Mouse (Mus musculus) ovary, postnatal 10 days (tissue): ENCODE results near the gene Pxdc1.

Experiments
- DNase-seq: peaks from one replicate; pipeline ENCODE4 v3.0.0; 2022; ENCODE audit warnings: low spot score

Gene Pxdc1

DNA sequence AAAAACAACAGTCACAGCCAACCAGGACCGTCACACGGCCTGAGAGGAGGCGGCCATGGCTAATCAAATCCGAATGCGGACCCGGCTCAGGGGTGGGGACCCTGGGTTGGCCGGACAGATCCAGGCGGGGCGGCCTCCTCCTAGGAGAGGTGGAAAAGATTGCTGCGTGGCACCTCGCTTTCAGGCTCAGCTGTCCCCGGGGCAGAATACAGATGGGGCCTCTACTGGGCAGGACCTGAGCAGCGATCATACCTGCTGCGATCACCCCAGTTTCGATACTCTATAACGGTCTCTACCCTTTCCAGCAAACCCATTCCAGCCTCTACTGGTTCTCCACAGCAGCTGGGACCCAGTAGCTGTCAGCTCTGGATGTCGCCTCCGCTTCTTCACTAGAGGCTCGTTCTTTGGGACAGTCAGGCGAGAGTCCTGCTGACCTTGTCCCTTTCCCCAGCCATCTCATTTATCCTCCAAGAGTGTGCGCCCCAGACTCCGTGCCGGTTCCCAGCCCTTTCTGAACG, 1.8 kb downstream of the Pxdc1 start:
- DNase-seq: no peak

DNA sequence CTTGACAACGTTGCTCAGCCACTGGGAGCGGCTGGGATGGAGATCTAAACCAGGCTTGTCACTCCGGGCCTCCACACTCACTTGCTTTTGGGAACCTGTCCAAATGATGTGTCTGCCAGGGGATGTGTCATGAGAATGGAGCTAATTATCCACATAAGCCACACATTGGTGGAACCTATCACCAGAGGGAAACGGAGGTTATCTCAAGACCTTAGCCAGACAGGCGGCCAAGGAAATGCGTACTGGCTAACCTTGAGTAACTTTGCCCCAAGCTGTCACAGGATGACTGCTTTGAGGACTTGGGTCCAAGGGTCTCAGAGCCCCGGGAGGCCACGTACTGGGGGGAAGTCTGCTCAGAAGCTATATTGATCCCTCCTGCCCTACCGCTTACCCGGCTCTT, 2.3 kb downstream of the Pxdc1 start:
- DNase-seq: no peak

DNA sequence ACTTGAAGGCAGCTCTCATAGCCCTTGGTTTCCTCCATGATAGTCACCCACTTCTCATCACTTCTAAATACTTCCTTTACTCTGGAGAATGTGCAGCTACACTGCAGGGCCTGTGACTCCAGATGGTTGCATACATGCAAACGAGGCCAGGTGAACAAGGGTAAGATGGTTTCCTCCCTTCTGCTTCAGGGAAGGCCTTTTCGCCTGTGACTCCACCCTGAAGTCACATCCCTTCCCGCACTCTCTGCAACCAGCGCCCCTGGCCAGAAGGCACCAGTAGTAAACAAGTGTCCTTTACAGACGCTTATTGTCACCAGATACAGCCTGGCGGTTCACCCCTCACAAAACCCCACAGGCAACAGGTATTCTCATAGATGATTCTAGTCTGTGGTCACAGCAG, 2.9 kb downstream of the Pxdc1 start:
- DNase-seq: no peak

DNA sequence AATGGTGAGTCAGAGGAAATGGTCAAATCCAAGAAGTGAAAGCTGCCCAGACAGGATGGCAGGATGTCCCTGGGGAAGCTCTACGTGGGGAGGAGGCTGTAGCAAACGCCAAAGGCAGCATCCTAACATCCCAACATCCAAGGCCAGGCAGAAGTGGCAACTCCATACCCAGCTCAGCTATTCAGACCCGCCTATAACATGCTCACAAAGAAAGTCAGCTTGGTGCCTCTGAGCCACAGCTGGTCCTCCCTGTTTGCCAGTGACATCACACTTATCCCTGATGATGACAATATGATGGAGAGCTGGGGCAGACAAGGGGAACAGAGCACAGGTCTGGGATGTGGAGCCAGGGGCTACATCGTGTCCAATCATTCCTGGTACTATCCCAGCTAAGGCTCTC, 5.5 kb downstream of the Pxdc1 start:
- DNase-seq: no peak

DNA sequence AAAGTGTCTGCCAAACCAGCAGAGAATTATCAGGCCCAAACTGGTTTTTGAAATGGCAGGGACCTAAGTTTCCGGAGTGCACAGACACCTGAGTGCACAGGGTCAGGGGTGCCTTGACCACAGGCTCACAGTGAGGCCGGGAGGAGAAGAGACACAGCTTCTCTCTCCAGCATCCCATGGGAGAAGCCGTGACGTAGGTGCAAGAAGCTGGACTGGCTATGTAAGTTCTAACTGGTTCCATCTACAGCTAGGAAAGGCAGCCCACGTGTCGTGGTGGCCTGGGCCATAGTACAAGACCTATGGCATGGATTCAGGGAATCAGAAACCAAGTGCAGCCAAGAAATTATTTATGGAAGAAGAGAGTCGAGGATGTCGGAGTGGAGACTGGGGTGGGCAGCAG, 6.1 kb downstream of the Pxdc1 start:
- DNase-seq: no peak

DNA sequence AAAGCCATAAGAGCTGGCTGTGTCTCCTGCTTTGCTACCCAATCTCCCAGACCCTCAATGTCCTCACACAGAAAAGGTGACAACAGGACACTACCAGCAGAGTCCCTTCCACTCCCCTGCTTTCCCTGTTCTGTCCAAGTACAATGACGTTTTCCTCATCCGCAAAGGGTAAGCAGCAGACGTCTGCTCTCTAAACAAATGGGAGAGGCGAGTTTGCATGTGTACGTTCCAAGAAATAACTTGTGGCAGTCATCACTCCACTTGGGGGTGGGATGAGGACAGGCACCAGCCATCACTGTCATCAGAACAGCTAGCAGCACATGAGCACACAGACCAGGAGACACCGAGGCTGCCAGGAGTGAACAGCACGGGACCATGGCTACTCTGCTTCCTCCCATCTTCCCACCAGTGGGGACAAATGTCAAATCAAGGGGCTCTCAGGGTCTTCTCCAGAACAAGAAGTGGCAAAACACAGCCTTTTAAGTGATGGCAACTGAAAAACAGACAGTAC, 7.0 kb downstream of the Pxdc1 start:
- no peak for DNase-seq

DNA sequence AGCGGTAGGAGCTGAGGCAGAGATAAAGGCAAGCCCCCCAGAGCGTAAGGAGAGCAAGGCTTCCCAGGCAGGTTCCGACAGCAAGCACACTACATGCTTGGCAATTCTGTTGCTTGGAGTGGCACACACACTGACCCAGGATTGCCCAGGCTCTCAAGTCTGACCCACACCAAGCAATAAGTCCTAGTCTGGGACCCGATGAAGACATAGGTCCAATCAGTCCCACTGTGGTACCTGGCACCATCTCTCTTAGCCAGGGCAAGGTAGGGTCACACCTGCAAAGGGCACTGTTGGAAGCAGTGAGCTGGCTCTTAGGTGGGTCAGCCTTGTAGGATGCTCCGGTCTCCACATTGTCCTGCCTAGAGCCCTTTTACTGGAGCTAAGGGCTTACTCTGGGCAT, 7.8 kb downstream of the Pxdc1 start:
- DNase-seq: no peak

DNA sequence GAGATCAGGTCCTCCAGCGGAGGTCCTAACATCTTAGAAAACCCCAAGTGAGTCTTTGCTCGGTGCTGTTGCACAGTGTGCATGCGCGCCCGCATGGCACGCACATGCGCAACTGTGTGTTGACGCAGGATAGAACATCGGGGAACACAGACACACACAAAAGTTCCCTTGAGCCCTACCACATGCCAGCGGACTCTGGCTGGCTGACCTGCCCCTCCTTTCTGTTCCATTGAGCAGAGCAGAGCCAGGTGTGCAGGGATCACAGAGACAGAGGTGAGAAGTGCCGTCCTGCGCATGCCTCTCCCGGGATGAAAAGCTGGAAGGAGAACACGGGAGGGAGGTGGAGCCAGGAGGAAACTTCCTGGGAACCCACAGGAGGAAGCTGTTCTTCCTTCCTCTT, 8.9 kb downstream of the Pxdc1 start:
- no peak for DNase-seq

DNA sequence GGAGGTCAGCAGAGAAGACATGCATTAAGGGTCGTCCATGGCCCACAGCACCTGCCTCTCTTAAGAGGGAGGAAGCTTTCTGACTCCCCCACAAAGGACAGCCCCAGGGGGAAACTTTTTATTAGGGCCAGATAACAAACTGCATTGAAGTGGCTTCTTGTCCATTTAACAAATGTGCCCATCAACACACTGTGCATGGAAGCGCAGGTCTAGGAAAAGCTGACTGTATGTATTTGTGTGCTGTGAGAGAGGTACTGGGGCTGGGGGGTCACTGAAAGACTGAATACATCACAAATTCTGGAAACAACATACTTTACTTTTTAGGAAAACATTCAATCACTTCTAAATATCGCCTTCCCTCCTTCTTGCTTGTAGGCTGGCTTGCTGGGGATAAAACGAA, 9.4 kb downstream of the Pxdc1 start:
- no peak for DNase-seq

DNA sequence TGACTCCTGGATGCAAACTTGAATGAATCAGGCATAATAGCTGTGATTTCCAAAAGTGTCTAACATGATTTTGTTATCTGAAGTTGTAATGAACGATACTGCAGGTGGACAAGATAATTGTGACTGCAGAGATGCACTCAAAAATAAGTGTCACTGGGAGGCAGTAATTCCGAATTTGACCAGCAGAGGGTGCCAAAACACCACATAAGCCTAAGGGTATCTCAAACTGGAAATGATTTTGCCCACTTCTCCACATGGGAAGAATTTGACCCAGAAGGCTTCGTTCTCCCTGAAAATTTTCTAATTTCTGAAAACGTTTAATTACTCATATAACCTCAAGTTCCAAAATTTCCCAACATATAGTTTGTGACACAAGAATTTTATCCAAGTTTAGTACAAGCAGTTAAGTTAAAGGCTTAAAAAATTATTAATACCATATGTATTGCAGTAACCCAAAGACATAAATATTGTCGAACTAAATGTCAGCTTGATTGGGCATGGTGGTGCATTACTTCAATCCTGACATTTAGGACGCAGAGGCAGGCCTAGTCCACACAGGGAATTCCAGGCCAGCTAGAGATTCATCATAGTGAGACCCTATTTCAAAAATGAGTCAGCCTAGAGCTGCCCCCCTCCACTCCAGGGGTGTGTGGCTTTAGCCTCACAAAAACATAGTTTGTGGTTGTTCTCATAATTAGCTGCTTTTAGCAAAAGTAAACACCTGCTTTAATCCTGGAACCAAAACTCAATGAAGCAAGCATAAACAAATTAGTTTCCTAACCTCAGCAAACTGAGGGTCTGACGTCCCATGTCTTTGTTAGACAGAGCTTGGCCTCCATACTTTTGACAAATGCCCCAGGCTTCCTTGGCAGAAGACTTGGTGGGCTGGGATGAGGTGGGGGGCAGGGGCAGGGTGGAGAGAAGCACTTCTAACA, 10.1 kb downstream of the Pxdc1 start:
- peak; percentile 24 for DNase-seq

DNA sequence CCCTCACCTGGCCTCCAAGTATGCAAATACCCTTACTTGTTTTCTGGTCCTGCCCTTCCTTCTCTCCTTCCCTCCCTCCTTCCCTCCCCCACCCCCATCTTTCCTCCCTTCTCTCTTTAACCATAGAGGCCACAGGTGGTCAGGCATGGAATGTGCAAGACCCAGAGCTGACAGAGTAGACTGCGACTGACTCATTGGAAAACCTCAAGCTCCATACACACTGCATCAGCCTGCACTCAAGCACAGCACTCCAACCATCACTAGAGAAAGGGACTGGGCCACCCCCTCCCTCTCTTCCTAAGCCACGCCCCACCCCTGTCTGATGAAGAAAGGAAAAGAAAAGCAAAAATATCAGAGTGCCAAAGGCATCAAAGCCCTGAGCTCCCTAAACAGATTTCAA, 12.2 kb downstream of the Pxdc1 start:
- DNase-seq: no peak

DNA sequence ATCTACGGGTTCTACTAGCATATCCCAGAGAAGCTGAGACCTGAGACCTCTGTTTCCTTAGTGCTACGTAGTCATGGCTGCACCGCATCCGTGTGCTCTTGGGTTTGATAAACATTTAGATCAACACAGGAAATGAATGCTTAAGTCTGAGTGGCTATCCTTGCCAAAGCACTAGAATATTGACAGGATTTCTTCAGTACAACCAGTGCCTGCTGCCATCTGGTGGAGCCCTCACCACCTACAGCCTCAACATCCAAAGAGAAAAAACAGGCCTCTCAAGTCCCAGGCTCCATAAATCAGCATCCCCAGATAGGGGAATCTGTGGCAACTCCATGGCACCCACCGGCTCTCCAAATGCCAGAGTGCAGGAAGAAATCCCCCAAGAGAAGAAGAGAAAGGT, 17.3 kb downstream of the Pxdc1 start:
- no peak for DNase-seq

DNA sequence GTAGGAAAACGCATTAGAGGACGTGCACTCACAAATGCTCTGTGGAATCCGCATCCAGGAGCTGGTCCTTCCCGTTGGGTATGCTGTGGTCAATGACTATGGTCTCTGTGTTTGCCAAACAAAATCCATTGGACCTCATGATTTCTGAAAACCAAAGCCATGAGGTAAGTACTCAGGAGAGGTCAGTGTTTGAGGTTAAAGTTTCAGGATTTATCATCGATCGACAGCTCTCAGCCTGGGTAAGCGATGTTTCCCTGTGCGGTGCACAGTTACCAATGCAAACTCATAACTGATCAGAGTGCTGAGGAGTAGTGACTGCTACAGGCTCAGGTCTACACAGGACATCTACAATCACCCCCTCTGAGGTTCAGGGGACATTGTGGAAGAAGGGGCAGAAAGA, 23.0 kb downstream of the Pxdc1 start:
- DNase-seq: no peak

DNA sequence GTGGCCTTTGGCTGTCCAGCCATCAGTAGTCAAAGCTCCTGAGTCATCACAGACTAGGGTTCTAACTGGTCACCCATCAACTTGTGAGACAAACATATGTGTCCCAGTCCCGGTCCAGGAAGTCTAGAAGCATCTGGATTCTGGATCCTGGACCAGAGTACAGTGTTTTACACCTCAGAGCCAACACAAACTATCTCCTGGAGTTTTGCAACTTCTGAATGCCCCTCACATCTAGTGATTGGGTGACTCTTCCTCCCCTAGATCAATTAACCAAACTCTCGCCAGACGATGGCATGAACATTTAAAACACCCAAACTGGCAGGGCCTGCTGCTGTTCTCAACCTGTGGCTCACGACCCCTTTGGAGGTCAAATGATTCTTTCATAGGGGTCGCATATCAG, 23.5 kb downstream of the Pxdc1 start:
- no peak for DNase-seq

DNA sequence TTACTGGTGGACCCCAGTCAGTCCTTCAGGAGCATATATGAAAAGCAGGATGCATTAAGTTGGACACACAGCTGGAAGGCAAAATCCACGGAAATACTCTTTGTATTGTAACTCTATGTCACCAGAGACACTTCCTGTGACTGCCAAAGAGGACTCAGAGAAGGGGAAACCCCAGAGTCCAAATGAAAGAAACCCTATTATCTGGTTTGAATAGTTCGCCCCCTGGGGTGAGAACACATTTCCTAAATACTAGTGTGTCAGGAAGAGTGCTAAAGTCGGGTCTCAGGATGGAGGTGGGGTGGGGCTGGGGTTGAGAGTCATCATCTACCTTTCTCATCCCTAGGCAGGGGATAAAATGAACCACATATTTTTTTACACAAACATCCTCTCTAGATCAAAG, 25.8 kb downstream of the Pxdc1 start:
- DNase-seq: no peak

DNA sequence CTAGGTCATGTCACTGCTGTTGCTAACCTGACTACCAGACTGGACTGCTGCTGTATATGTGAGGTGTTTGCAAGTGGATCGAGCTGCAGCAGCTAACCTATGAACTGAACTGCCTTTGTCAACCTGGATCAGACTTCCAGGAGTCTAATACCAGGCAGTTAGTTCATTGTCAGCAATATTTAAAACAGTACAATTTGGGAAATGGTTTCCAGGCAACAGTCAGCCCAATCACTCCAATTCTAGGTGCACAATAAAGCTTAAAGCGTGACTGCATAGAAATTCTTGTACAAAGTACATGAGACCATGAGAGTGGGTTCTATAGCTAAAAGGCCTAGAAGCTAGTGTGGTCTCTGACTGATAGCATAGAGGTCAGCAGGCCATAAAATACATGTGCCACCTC, 28.9 kb downstream of the Pxdc1 start:
- DNase-seq: no peak

DNA sequence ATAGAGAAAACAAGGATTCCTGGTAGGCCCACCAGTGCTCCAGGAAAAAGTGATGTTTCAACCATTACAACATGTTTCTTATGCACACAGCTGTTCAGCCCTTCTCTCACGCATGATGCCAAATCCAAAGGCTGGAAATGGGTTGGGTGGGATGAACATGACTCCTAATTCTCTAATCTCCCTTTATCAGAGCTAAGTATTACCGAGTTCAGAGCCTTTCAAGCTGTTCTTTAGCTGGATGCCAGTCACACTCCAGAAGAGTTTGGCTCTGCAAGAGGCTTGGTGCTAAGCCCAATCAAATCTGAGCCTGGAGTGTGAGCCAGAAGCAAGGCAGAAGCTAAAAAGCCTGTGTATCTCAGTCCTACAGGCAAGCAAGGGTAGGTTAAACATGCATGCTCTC, 40.9 kb downstream of the Pxdc1 start:
- DNase-seq: no peak

DNA sequence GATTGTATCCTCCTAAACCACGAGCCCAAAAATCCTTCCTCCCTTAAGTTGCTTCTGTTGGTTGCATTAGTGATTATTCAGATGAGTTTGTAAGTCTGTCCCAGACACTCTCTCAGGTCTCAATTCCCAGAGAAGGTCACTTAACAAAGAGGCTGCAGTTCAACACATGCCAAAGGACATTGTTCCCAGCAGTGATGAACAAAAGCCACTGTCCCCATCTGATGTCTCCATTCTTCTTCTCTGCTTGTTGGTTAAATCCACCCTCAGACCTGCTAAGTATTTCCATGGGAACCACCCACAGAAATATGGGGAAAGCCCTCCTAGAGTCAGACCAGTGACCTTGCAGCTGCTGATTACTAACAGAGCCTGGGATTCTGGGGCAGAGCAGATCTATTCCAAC, 43.6 kb downstream of the Pxdc1 start:
- DNase-seq: no peak

DNA sequence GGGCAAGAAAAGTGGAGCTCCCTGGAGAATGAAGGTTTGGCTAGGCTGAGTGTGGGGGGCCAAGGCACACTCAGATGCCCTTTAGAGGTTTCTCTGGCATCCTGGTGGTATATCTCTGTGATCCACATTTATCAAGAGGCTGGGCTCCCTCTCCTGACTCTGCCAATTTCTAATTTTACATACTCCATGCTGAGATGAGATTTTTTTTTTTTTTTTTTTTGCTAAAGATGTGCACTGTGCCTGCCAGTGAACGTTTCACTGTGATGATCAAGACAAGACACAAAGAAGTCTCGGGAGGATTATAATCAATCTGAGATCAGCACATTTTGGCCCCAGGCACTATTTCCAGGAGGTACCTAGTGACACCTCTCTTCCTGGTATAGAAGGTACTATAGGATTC, 46.2 kb downstream of the Pxdc1 start:
- DNase-seq: no peak

DNA sequence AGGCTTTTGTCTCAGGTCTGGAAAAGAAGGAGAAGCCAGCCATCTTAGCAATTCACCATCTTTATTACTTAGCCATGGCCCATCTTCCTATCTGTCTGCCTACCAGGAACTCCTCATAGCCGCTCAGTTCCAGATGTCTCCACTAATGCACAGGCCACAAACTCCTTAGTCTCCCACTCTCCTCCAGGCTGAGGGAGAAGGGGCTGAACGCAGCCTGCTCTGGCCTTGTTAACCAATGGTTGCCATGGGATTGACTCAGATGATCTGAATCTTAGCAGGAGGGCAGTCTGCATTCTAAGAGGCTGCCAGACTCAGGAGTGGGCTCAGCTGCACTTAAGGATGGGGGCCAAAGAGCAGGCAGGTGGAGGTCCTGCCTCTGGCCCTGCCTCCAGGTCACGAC, 47.4 kb downstream of the Pxdc1 start:
- no peak for DNase-seq

DNA sequence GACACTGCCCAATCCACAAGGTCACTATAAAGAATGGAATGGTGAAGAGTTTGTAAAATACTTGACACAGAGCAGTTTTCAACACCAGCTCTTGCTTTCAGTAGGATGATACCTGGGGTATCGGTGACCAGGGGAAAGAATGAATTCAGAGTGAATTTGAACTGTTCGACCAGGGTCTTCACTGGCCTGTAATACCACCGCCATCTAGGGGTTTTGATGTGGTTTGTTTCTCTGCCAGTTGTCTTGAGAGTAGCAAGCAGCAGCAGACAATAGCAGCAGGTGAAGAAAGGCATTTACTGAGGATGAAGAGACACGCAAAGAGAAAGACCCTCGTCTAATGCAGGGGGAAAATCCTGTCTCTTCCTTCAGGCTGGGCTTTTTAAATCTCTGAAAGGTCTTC, 48.1 kb downstream of the Pxdc1 start:
- DNase-seq: no peak

DNA sequence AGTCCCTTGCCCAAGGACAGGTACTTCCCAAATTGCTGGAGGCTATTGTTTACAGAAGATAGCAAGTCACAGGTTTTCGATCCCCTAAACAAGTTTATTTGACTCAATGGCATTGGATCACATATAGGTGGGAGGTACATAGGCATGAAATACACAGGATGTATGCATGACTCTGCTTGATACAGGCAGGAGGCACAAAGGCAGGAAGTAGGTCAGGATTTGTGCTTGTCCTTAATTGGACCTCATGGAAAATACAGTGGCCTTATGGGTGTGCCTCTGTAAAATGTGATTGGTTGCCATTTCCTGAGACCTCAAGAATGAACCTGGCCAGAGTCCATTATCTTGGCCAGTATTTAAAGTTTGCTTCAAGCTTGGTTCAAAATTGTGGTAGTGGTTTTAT, 48.9 kb downstream of the Pxdc1 start:
- no peak for DNase-seq

DNA sequence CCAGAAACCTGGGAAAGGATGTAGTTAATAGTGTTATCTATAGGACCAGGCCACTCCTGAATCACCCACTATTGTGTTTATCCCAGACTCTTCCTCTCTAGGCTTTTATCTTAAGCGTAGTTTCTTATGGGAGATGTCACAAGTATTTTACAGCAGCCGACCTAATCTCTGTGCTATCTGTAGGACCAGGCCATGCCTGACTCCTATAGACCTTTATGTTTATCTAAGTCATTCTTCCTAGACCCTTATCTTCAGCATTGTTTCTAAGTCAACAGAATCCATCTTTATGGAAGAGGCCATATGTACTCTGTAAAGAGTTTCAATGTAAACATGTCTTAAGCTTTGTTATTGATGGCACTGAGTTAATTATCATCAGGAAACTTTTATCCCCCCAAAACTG, 50.5 kb downstream of the Pxdc1 start:
- no peak for DNase-seq

DNA sequence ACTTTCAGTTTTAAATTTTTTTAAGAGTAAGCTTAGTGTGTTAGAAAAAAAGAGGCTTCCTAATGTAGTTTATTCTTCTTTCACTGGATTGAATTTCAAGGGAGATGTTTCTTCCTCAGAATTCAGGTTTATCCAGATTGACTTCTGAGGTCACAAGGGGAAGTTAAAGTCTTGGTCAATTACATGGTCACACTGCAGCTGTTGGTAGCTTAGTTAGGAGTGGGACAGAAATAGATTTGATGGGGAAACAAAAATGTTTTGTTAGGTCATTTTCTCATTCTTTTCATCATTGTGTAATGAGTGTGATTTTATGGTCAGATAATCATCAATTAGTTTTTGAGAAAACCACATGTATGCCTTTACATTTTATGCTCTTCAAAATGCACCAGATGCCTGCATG, 56.5 kb downstream of the Pxdc1 start:
- no peak for DNase-seq
